Mouse (Mus musculus): ENCODE data around the gene Zp2. TPM values are rescaled to one million over a fixed set of nuclear protein-coding genes. Genes with fewer than 3 reads are reported as not detected.

Gene Zp2
- not detected in 2 replicates for polyA plus RNA-seq (2015; fragmentation: Nextera tagmentation; extraction: Ambion mirVana)

- Histone ChIP-seq H3K36me3 (replicated peaks) (no peaks in the 10 kb centered on the region), H3K9ac (no peak within 1 kb of the TSS), H3K4me1 (no peaks in the 10 kb centered on the region), H3K4me3 (no peak within 1 kb of the TSS), H3K9me3 (no peaks in the 10 kb centered on the region), H3K4me2 (no peak within 1 kb of the TSS), H3K27me3 (replicated peaks) (no peaks in the 10 kb centered on the region), H3K27ac (no peak within 1 kb of the TSS)
- no peak for ATAC-seq (replicated peaks)
- WGBS = 80% methylated on average over 9 of the region's 9 CpGs
Observed at GRCm38 (mm10) chr7:120145191-120145590, at the start of gene Zp2. Gene Zp2, minus strand, starts transcription at chr7:120145291.

GRCm38 (mm10) chr7:120192816-120193215 lies 47.7 kb upstream of the Zp2 start:
- 82% methylated on average over 6 of the region's 6 CpGs for WGBS
- H3K9ac ChIP-seq = no peak overlapping the region
- H3K9me3 ChIP-seq = no peaks in the 10 kb centered on the region
- no peak overlapping the region for H3K4me2 ChIP-seq
- no peak overlapping the region for H3K4me3 ChIP-seq
- no peak overlapping the region for H3K27ac ChIP-seq
- H3K4me1 ChIP-seq = no peaks in the 10 kb centered on the region
- H3K27me3 ChIP-seq (replicated peaks) = no peaks in the 10 kb centered on the region
- no peak for ATAC-seq (replicated peaks)
- H3K36me3 ChIP-seq (replicated peaks) = no peaks in the 10 kb centered on the region

- Histone ChIP-seq H3K9me3 (no peaks in the 10 kb centered on the region), H3K9ac (no peak overlapping the region), H3K4me2 (no peak overlapping the region), H3K4me1 (no peaks in the 10 kb centered on the region), H3K27ac (no peak overlapping the region), H3K36me3 (replicated peaks) (no peaks in the 10 kb centered on the region), H3K27me3 (replicated peaks) (no peaks in the 10 kb centered on the region), H3K4me3 (no peak overlapping the region)
- ATAC-seq (replicated peaks) = no peak
- WGBS = 66% methylated on average over 3 of the region's 3 CpGs
Observed at GRCm38 (mm10) chr7:120192207-120192606, 47.1 kb upstream of the Zp2 start.

- WGBS = 76% methylated on average over 8 of the region's 8 CpGs
- H3K27me3 ChIP-seq (replicated peaks) = no peaks in the 10 kb centered on the region
- H3K36me3 ChIP-seq (replicated peaks) = no peaks in the 10 kb centered on the region
- no peak overlapping the region for H3K9ac ChIP-seq
- H3K27ac ChIP-seq = no peak overlapping the region
- ATAC-seq (replicated peaks) = no peak
- H3K4me2 ChIP-seq = no peak overlapping the region
- no peaks in the 10 kb centered on the region for H3K4me1 ChIP-seq
- no peaks in the 10 kb centered on the region for H3K9me3 ChIP-seq
- H3K4me3 ChIP-seq = no peak overlapping the region
Observed at GRCm38 (mm10) chr7:120190150-120190665, 45.1 kb upstream of the Zp2 start.

- H3K9me3 ChIP-seq = no peaks in the 10 kb centered on the region
- H3K4me1 ChIP-seq = no peaks in the 10 kb centered on the region
- ATAC-seq (replicated peaks) = no peak
- H3K4me2 ChIP-seq = no peak overlapping the region
- 74% methylated on average over 8 of the region's 8 CpGs for WGBS
- H3K9ac ChIP-seq = no peak overlapping the region
- H3K36me3 ChIP-seq (replicated peaks) = no peaks in the 10 kb centered on the region
- H3K27ac ChIP-seq = no peak overlapping the region
- H3K27me3 ChIP-seq (replicated peaks) = no peaks in the 10 kb centered on the region
- H3K4me3 ChIP-seq = no peak overlapping the region
Observed at GRCm38 (mm10) chr7:120189369-120190149, 44.5 kb upstream of the Zp2 start.

- 90% methylated on average over 5 of the region's 5 CpGs for whole genome bisulfite sequencing
- H3K27me3 ChIP-seq (replicated peaks) = no peaks in the 10 kb centered on the region
Observed at GRCm38 (mm10) chr7:120188946-120189345, 43.9 kb upstream of the Zp2 start.

GRCm38 (mm10) chr7:120182891-120183290 lies 37.8 kb upstream of the Zp2 start:
- no peak for ATAC-seq (replicated peaks)

More at GRCm38 (mm10) chr7:120188946-120189345, 43.9 kb upstream of the Zp2 start:
- Histone ChIP-seq H3K4me2 (no peak overlapping the region), H3K36me3 (replicated peaks) (no peaks in the 10 kb centered on the region), H3K27ac (no peak overlapping the region), H3K4me3 (no peak overlapping the region), H3K9me3 (no peaks in the 10 kb centered on the region), H3K4me1 (no peaks in the 10 kb centered on the region), H3K9ac (no peak overlapping the region)
- no peak for ATAC-seq (replicated peaks)

GRCm38 (mm10) chr7:120181401-120182230 lies 36.5 kb upstream of the Zp2 start:
- Histone ChIP-seq H3K27ac (no peak overlapping the region), H3K9me3 (no peaks in the 10 kb centered on the region), H3K9ac (no peak overlapping the region), H3K4me2 (no peak overlapping the region), H3K4me1 (no peaks in the 10 kb centered on the region), H3K36me3 (replicated peaks) (no peaks in the 10 kb centered on the region), H3K27me3 (replicated peaks) (no peaks in the 10 kb centered on the region), H3K4me3 (no peak overlapping the region)
- no peak for ATAC-seq (replicated peaks)
- 92% methylated on average over 4 of the region's 4 CpGs for WGBS

More at GRCm38 (mm10) chr7:120182891-120183290, 37.8 kb upstream of the Zp2 start:
- Histone ChIP-seq H3K27me3 (replicated peaks) (no peaks in the 10 kb centered on the region), H3K4me1 (no peaks in the 10 kb centered on the region), H3K27ac (no peak overlapping the region), H3K9ac (no peak overlapping the region), H3K36me3 (replicated peaks) (no peaks in the 10 kb centered on the region), H3K4me2 (no peak overlapping the region), H3K4me3 (no peak overlapping the region), H3K9me3 (no peaks in the 10 kb centered on the region)

GRCm38 (mm10) chr7:120180547-120180946 lies 35.5 kb upstream of the Zp2 start:
- no peak overlapping the region for H3K4me2 ChIP-seq
- H3K36me3 ChIP-seq (replicated peaks) = no peaks in the 10 kb centered on the region
- no peaks in the 10 kb centered on the region for H3K27me3 ChIP-seq (replicated peaks)
- no peaks in the 10 kb centered on the region for H3K9me3 ChIP-seq
- no peak for ATAC-seq (replicated peaks)
- H3K4me3 ChIP-seq = no peak overlapping the region
- H3K27ac ChIP-seq = no peak overlapping the region
- no peaks in the 10 kb centered on the region for H3K4me1 ChIP-seq
- no peak overlapping the region for H3K9ac ChIP-seq
- WGBS = 87% methylated on average over 5 of the region's 5 CpGs

GRCm38 (mm10) chr7:120178935-120179334 lies 33.8 kb upstream of the Zp2 start:
- Histone ChIP-seq H3K4me3 (no peak overlapping the region), H3K9me3 (no peaks in the 10 kb centered on the region), H3K27me3 (replicated peaks) (no peaks in the 10 kb centered on the region), H3K4me1 (no peaks in the 10 kb centered on the region), H3K9ac (no peak overlapping the region), H3K27ac (no peak overlapping the region), H3K4me2 (no peak overlapping the region), H3K36me3 (replicated peaks) (no peaks in the 10 kb centered on the region)
- 25% methylated on average over 2 of the region's 2 CpGs for WGBS
- ATAC-seq (replicated peaks) = no peak

- ATAC-seq (replicated peaks) = no peak
- H3K27ac ChIP-seq = no peak overlapping the region
- 90% methylated on average over 3 of the region's 3 CpGs for WGBS
Observed at GRCm38 (mm10) chr7:120177611-120178010, 32.5 kb upstream of the Zp2 start.

GRCm38 (mm10) chr7:120174723-120175504 lies 29.8 kb upstream of the Zp2 start:
- H3K9me3 ChIP-seq = no peaks in the 10 kb centered on the region
- H3K27me3 ChIP-seq (replicated peaks) = no peaks in the 10 kb centered on the region
- H3K36me3 ChIP-seq (replicated peaks) = no peaks in the 10 kb centered on the region
- ATAC-seq (replicated peaks) = no peak
- no peak overlapping the region for H3K9ac ChIP-seq
- WGBS = 89% methylated on average over 11 of the region's 11 CpGs
- no peak overlapping the region for H3K27ac ChIP-seq
- H3K4me2 ChIP-seq = no peak overlapping the region
- H3K4me3 ChIP-seq = no peak overlapping the region
- H3K4me1 ChIP-seq = no peaks in the 10 kb centered on the region

More at GRCm38 (mm10) chr7:120177611-120178010, 32.5 kb upstream of the Zp2 start:
- no peaks in the 10 kb centered on the region for H3K4me1 ChIP-seq
- no peak overlapping the region for H3K9ac ChIP-seq
- no peak overlapping the region for H3K4me2 ChIP-seq
- no peaks in the 10 kb centered on the region for H3K9me3 ChIP-seq
- no peak overlapping the region for H3K4me3 ChIP-seq
- no peaks in the 10 kb centered on the region for H3K36me3 ChIP-seq (replicated peaks)
- H3K27me3 ChIP-seq (replicated peaks) = no peaks in the 10 kb centered on the region
